Mouse (Mus musculus) stomach, postnatal 0 days (tissue): ENCODE measurements around the gene Serpina1b. TPM values are rescaled to one million over a fixed set of nuclear protein-coding genes. Genes with fewer than 3 reads are reported as not detected.
"Not testable (repeated sequence)": the region's sequence is repeated elsewhere in the genome, so short reads cannot be mapped to it uniquely, and the experiment has no call there.

ENCODE experiments used
- ATAC-seq: fragments of 200-750 bp; cut with Nextera tagmentation; 2 replicates; pipeline ENCODE4 v1.8.0; 2017; ENCODE audit not compliant: low FRiP score, low TSS enrichment
- DNase-seq: peaks from one replicate; pipeline ENCODE4 v3.0.0-alpha.2; 2016; ENCODE audit warnings: low spot score
- H3K27ac ChIP-seq: fragments of 300-500 bp; sonication (generic); replicated peaks from 2 replicates; pipeline ENCODE4 v1.5.1; 2014; ENCODE audit warnings: mild to moderate bottlenecking, control low read depth
- H3K27me3 ChIP-seq: fragments of 300-500 bp; sonication (generic); 2 replicates; pipeline ENCODE4 v1.6.1; 2014; ENCODE audit warnings: low read length; ENCODE audit not compliant: control insufficient read depth, insufficient read depth
- H3K36me3 ChIP-seq: fragments of 300-500 bp; sonication (generic); 2 replicates; pipeline ENCODE4 v1.6.1; 2014; ENCODE audit warnings: low read length, mixed read lengths; ENCODE audit not compliant: control insufficient read depth, insufficient read depth
- H3K4me1 ChIP-seq: fragments of 300-500 bp; sonication (generic); replicated peaks from 2 replicates; pipeline ENCODE4 v1.6.1; 2014; ENCODE audit warnings: antibody characterized with exemption; ENCODE audit not compliant: control insufficient read depth, insufficient read depth
- H3K4me2 ChIP-seq: fragments of 300-500 bp; sonication (generic); replicated peaks from 2 replicates; pipeline ENCODE4 v1.6.1; 2014; ENCODE audit warnings: low read depth, mild to moderate bottlenecking, control low read depth, moderate library complexity
- H3K4me3 ChIP-seq: fragments of 300-500 bp; sonication (generic); 2 replicates; pipeline ENCODE4 v1.5.1; 2014; ENCODE audit warnings: low read depth, low read length, control low read depth
- H3K9ac ChIP-seq: fragments of 300-500 bp; sonication (generic); 2 replicates; pipeline ENCODE4 v1.6.1; 2014; ENCODE audit warnings: mild to moderate bottlenecking, low read length, control low read depth, mixed read lengths
- H3K9me3 ChIP-seq: fragments of 300-500 bp; sonication (generic); 2 replicates; pipeline ENCODE4 v1.6.1; 2016; ENCODE audit warnings: low read length; ENCODE audit not compliant: control insufficient read depth
- CTCF ChIP-seq: IDR thresholded peaks from 2 replicates; pipeline ENCODE4 v1.5.1; 2016; ENCODE audit warnings: antibody characterized with exemption, low read depth, mild to moderate bottlenecking, moderate library complexity
- EP300 ChIP-seq: optimal IDR thresholded peaks from 2 replicates; pipeline ENCODE3; 2016; ENCODE audit warnings: antibody characterized with exemption
- WGBS: fragments of 180-500 bp; shearing (Covaris S2); extraction: QIAGEN DNeasy Blood & Tissue Kit; methylation state at CpG from one replicate; pipeline ENCODE4 v1.1.7; 2014; 5-methylcytosine and 5-hydroxymethylcytosine counted together
- polyA plus RNA-seq: library from polyadenylated mRNA; unstranded; fragments of >200 nt; fragmentation: Nextera tagmentation; extraction: Ambion mirVana; gene quantifications from 2 replicates; pipeline ENCODE4 v1.2.1, GENCODE M21; 2015

Gene Serpina1b
- polyA plus RNA-seq, 1 experiment from 2014 or later, result 3.9 TPM

- ATAC-seq (no peak), DNase-seq (no peak)
- Histone ChIP-seq H3K4me2 (no peak overlapping the region), H3K9ac (no peak overlapping the region), H3K4me1 (no peaks in the 10 kb centered on the region), H3K9me3 (no peaks in the 10 kb centered on the region), H3K4me3 (no peak overlapping the region), H3K27me3 (no peaks in the 10 kb centered on the region), H3K27ac (no peak overlapping the region), H3K36me3 (no peaks in the 10 kb centered on the region)
- TF ChIP-seq CTCF, result no peak
- no peak for TF ChIP-seq EP300
- WGBS, result 65% methylated on average over 2 of the region's 2 CpGs
Measured at GRCm38 (mm10) chr12:103681169-103681568, 149.0 kb downstream of the Serpina1b start.

- not testable (repeated sequence) for H3K9ac ChIP-seq, H3K36me3 ChIP-seq, H3K9me3 ChIP-seq, H3K27ac ChIP-seq, H3K4me1 ChIP-seq, DNase-seq, H3K27me3 ChIP-seq, ATAC-seq, H3K4me2 ChIP-seq, H3K4me3 ChIP-seq
- WGBS, result 100% methylated on average over 1 of the region's 1 CpGs
Measured at GRCm38 (mm10) chr12:103679853-103680252, 150.3 kb downstream of the Serpina1b start.

Other genes starting within 250 kb of the Serpina1b start
- gene Serpina10, start 198.9 kb downstream of the Serpina1b start, polyA plus RNA-seq, result 0.10 and 0.13 TPM in 2 replicates
- gene Serpina6, start 173.2 kb downstream of the Serpina1b start, polyA plus RNA-seq, result 0.22 TPM in 1 of 2 replicates, not detected in the other
- not detected in 2 replicates for gene Serpina16, start 154.2 kb downstream of the Serpina1b start, polyA plus RNA-seq
- gene Serpina1f, start 134.8 kb downstream of the Serpina1b start, polyA plus RNA-seq, result not detected in 2 replicates
- gene Serpina1d, start 56.8 kb downstream of the Serpina1b start, polyA plus RNA-seq, result 2.5 and 4.1 TPM in 2 replicates
- 3.5 and 6.7 TPM in 2 replicates for gene Serpina1a, start 33.2 kb upstream of the Serpina1b start, polyA plus RNA-seq
- 1.6 and 2.6 TPM in 2 replicates for gene Serpina1c, start 74.5 kb upstream of the Serpina1b start, polyA plus RNA-seq
- 5.0 and 5.7 TPM in 2 replicates for gene Serpina1e, start 128.6 kb upstream of the Serpina1b start, polyA plus RNA-seq
- 0.32 and 0.67 TPM in 2 replicates for gene Serpina11, start 159.6 kb upstream of the Serpina1b start, polyA plus RNA-seq
- gene Serpina9, start 183.4 kb upstream of the Serpina1b start, polyA plus RNA-seq, result 14.9 and 15.4 TPM in 2 replicates
- gene Serpina12, start 214.1 kb upstream of the Serpina1b start, polyA plus RNA-seq, result 2.5 TPM in 2 replicates